Mouse (Mus musculus) heart, adult 10 weeks (tissue): ENCODE results near the gene Dmrtc2. TPM values are rescaled to one million over a fixed set of nuclear protein-coding genes. Genes with fewer than 3 reads are reported as not detected.

Experiments used
- polyA plus RNA-seq: library from polyadenylated mRNA; stranded (reverse); fragments of 350-450 nt; fragmentation: Illumina TruSeq; extraction: RNeasy Lipid Tissue Mini Kit (QIAGEN cat#74804); gene quantifications from one replicate; pipeline ENCODE4 v1.2.3, GENCODE M21; 2014; ENCODE audit warnings: low read depth, low replicate concordance

Dmrtc2 gene
- not detected for polyA plus RNA-seq

GRCm38 (mm10) chr7:24869532-24870165, at the start of gene Dmrtc2, which contains the start of gene Lypd4:
Gene Dmrtc2, plus strand, starts transcription at chr7:24870057.
Gene Lypd4, minus strand, starts transcription at chr7:24869941.

GRCm38 (mm10) chr7:24861913-24862312, 7.9 kb upstream of the Dmrtc2 start, which contains the start of gene Gm9844:
Gene Gm9844, plus strand, starts transcription at chr7:24862213.

GRCm38 (mm10) chr7:24883896-24884692, 14.2 kb downstream of the Dmrtc2 start, which contains the start of gene Rps19:
Gene Rps19, plus strand, starts transcription at chr7:24884371.

GRCm38 (mm10) chr7:24897224-24897623, 27.4 kb downstream of the Dmrtc2 start, which contains the start of gene Cd79a:
Gene Cd79a, plus strand, starts transcription at chr7:24897381.

GRCm38 (mm10) chr7:24902630-24903443, 33.0 kb downstream of the Dmrtc2 start, which contains the start of gene Arhgef1:
Gene Arhgef1, plus strand, starts transcription at chr7:24902912.

Other genes with a start within 250 kb of the Dmrtc2 start
- gene Lypd3, start 233.5 kb upstream of the Dmrtc2 start, polyA plus RNA-seq = not detected
- not detected for gene Tex101, start 193.4 kb upstream of the Dmrtc2 start, polyA plus RNA-seq
- not detected for gene BC049730, start 160.8 kb upstream of the Dmrtc2 start, polyA plus RNA-seq
- not detected for gene Gm4763, start 143.1 kb upstream of the Dmrtc2 start, polyA plus RNA-seq
- gene Cd177, start 109.7 kb upstream of the Dmrtc2 start, polyA plus RNA-seq = not detected
- gene Ceacam10, start 92.9 kb upstream of the Dmrtc2 start, polyA plus RNA-seq = not detected
- gene Gm9844, start 7.8 kb upstream of the Dmrtc2 start, polyA plus RNA-seq = 1.5 TPM
- not detected for gene Lypd4, start 116 bp upstream of the Dmrtc2 start, polyA plus RNA-seq
- 531 TPM for gene Rps19, start 14.3 kb downstream of the Dmrtc2 start, polyA plus RNA-seq
- gene Cd79a, start 27.3 kb downstream of the Dmrtc2 start, polyA plus RNA-seq = 0.84 TPM
- gene Arhgef1, start 32.9 kb downstream of the Dmrtc2 start, polyA plus RNA-seq = 60.8 TPM
- gene Gm4881, start 74.4 kb downstream of the Dmrtc2 start, polyA plus RNA-seq = not detected
- 283 TPM for gene Rabac1, start 102.7 kb downstream of the Dmrtc2 start, polyA plus RNA-seq
- 0.39 TPM for gene Atp1a3, start 135.9 kb downstream of the Dmrtc2 start, polyA plus RNA-seq
- 5.2 TPM for gene Grik5, start 202.3 kb downstream of the Dmrtc2 start, polyA plus RNA-seq
- 6.4 TPM for gene Zfp574, start 202.5 kb downstream of the Dmrtc2 start, polyA plus RNA-seq